Mouse (Mus musculus): Measurements from ENCODE around the gene Parp6.

Gene Parp6

GRCm38 (mm10) chr9:59616622-59617306 is at the start of gene Parp6:
Gene Parp6 (plus strand): TSS chr9:59617284.
- DNase-seq (ENCODE audit: low read depth) = peak; percentile 99

GRCm38 (mm10) chr9:59571852-59572251 is 45.2 kb upstream of the Parp6 start:
- DNase-seq (ENCODE audit: low read depth) = no peak

- no peak for DNase-seq (ENCODE audit: low read depth)
Measured at GRCm38 (mm10) chr9:59577401-59577800, 39.7 kb upstream of the Parp6 start.

- peak; percentile 85 for DNase-seq (ENCODE audit: low read depth)
Measured at GRCm38 (mm10) chr9:59577844-59578504, 39.1 kb upstream of the Parp6 start, which contains the start of gene Celf6. Gene Celf6 (plus strand): TSS chr9:59577917.

- no peak for DNase-seq (ENCODE audit: low read depth)
Measured at GRCm38 (mm10) chr9:59578505-59578867, 38.6 kb upstream of the Parp6 start.

- DNase-seq (ENCODE audit: low read depth) = peak; percentile 44
Measured at GRCm38 (mm10) chr9:59584871-59585308, 32.2 kb upstream of the Parp6 start.

- no peak for DNase-seq (ENCODE audit: low read depth)
Measured at GRCm38 (mm10) chr9:59588252-59588651, 28.8 kb upstream of the Parp6 start.

- DNase-seq (ENCODE audit: low read depth) = no peak
Measured at GRCm38 (mm10) chr9:59588710-59589671, 28.1 kb upstream of the Parp6 start.

GRCm38 (mm10) chr9:59589703-59590439 is 27.2 kb upstream of the Parp6 start:
- DNase-seq (ENCODE audit: low read depth) = no peak

GRCm38 (mm10) chr9:59601661-59602060 is 15.4 kb upstream of the Parp6 start:
- DNase-seq (ENCODE audit: low read depth) = no peak

GRCm38 (mm10) chr9:59605967-59606366 is 11.1 kb upstream of the Parp6 start:
- DNase-seq (ENCODE audit: low read depth) = no peak

- no peak for DNase-seq (ENCODE audit: low read depth)
Measured at GRCm38 (mm10) chr9:59610950-59611349, 6.1 kb upstream of the Parp6 start.

GRCm38 (mm10) chr9:59615797-59616196 is 1.3 kb upstream of the Parp6 start:
- no peak for DNase-seq (ENCODE audit: low read depth)

- DNase-seq (ENCODE audit: low read depth) = peak; percentile 8
Measured at GRCm38 (mm10) chr9:59617307-59617973, 356 bp downstream of the Parp6 start.

GRCm38 (mm10) chr9:59638372-59638771 is 21.3 kb downstream of the Parp6 start:
- DNase-seq (ENCODE audit: low read depth) = no peak

- no peak for DNase-seq (ENCODE audit: low read depth)
Measured at GRCm38 (mm10) chr9:59639936-59640335, 22.9 kb downstream of the Parp6 start.

GRCm38 (mm10) chr9:59641320-59641719 is 24.2 kb downstream of the Parp6 start:
- no peak for DNase-seq (ENCODE audit: low read depth)

- DNase-seq (ENCODE audit: low read depth) = no peak
Measured at GRCm38 (mm10) chr9:59649911-59650310, 32.8 kb downstream of the Parp6 start.

- DNase-seq (ENCODE audit: low read depth) = no peak
Measured at GRCm38 (mm10) chr9:59653371-59653770, 36.3 kb downstream of the Parp6 start.

GRCm38 (mm10) chr9:59654450-59654983 is 37.4 kb downstream of the Parp6 start:
- DNase-seq (ENCODE audit: low read depth) = no peak
